Mouse (Mus musculus) embryonic fibroblast, embryonic 13.5 days (primary cell): Measurements from ENCODE around the gene Pld1.

Experiments
- CTCF ChIP-seq: IDR thresholded peaks from 2 replicates; pipeline ENCODE4 v1.5.1; 2011; ENCODE audit warnings: mild to moderate bottlenecking, control low read depth, low read length, moderate library complexity, borderline replicate concordance; ENCODE audit not compliant: insufficient read depth
- POLR2A ChIP-seq: IDR thresholded peaks from 2 replicates; pipeline ENCODE4 v1.6.1; 2011; ENCODE audit warnings: low read depth, mild to moderate bottlenecking, control low read depth, low read length, moderate library complexity

DNA sequence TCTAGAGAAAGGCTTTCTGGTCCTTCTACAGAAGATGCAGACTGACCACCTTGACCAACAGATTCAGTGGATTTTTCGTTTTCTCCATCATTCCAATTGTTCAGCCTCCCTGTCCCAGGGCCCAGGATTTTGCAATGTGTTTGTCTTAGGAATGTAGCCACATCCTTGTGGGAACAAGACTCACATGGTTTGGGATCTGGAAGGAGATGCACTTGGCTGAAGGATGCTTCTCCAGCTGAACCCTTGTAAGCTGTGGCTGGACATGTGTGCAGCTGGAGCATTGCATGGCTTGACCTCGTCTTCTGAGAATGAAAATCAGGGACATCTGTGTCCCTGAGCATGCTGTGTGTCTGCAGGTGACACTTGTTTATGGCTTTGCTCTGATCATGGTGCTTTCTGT, 203.6 kb downstream of the Pld1 start:
- no peak for TF ChIP-seq CTCF
- TF ChIP-seq POLR2A: no peak
